Comparison of ENCODE assay signal across 30 mouse cellular contexts in the genomic region with DNA sequence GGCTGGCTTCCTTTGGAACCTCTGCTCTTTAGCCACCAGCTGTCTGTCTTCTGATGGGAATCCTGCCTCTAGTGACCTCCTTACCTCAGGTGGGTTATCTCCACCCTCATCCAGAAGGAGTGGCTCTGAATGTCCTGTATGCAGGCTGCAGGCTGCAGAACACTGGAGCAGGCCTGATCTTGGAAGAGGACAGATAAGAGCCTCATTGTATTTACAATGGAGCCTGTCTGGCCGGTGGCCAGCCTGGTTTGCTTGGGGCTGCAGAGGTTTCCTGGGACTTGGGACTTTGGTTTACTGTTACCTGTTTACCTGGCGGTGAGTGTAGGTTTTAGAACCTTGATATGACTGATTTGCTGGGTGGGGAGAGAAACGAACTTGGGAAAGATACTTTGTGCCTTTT. TPM values are rescaled to one million over a fixed set of nuclear protein-coding genes. Genes with fewer than 3 reads are reported as not detected.
DNase-seq lines count a peak whose midpoint lies in the region; ATAC-seq and TF ChIP-seq lines count a peak whose summit lies in the region.
"Had no signal": no experiment of that assay in that cellular context is flagged by ENCODE, and none has a peak within 500 bp of the region (broad histone marks: within the 10 kb centered on the region; RNA-seq: fewer than 3 reads in every experiment).

No protein-coding gene starts in this region.

- H3K27me3 ChIP-seq in intestine, postnatal 0 days (replicated peaks; ENCODE audit: control insufficient read depth, insufficient read depth, low read length), result no peaks in the 10 kb centered on the region
- H3K27me3 ChIP-seq in stomach, embryonic 15.5 days (replicated peaks), result no peaks in the 10 kb centered on the region
- H3K27me3 ChIP-seq: embryonic facial prominence, embryonic 15.5 days; heart, embryonic 15.5 days; lung, embryonic 15.5 days had no signal

- no peaks in the 10 kb centered on the region for H3K36me3 ChIP-seq in intestine, postnatal 0 days (ENCODE audit: control insufficient read depth, insufficient read depth)
- no peaks in the 10 kb centered on the region for H3K36me3 ChIP-seq in stomach, embryonic 15.5 days
- H3K36me3 ChIP-seq: embryonic facial prominence, embryonic 10.5 days; embryonic facial prominence, embryonic 15.5 days; forebrain, embryonic 12.5 days; heart, embryonic 10.5 days; heart, embryonic 15.5 days; hindbrain, embryonic 12.5 days; liver, embryonic 13.5 days; lung, embryonic 15.5 days; midbrain, embryonic 12.5 days had no signal

- DNase-seq in urinary bladder, postnatal 14 days (ENCODE audit: low spot score), result peak; percentile 64
- DNase-seq in urinary bladder, adult 2 months (ENCODE audit: low spot score), result no peak
- no peak for DNase-seq in lung, postnatal 36 days
- no peak for DNase-seq in adrenal gland, adult 2 months
- no peak for DNase-seq in cerebellum, postnatal 25 days
- DNase-seq: adrenal gland, adult 8-10 months; B cell, adult 2 months; cerebellum, adult 2 months; cerebellum, postnatal 14 days; gastrocnemius, postnatal 14 days; heart, postnatal 36 days; kidney, adult 18-20 months; layer of hippocampus, adult 9-11 months; liver, embryonic 13.5 days; lung, postnatal 4 days; thymus, postnatal 4 days had no signal

- no peak overlapping the region for H3K4me2 ChIP-seq in intestine, postnatal 0 days (replicated peaks; ENCODE audit: low read depth)
- H3K4me2 ChIP-seq in stomach, embryonic 15.5 days, result no peak overlapping the region
- H3K4me2 ChIP-seq: embryonic facial prominence, embryonic 15.5 days; forebrain, embryonic 12.5 days; heart, embryonic 15.5 days; hindbrain, embryonic 12.5 days; liver, embryonic 13.5 days; lung, embryonic 15.5 days; midbrain, embryonic 12.5 days had no signal

- TF ChIP-seq CTCF in intestine, postnatal 0 days (IDR thresholded peaks at IDR 0.05; ENCODE audit: low read depth), result no peak

- peak overlapping the region; percentile 65; the same call in 1 of the 2 replicates for H3K27ac ChIP-seq in intestine, postnatal 0 days (ENCODE audit: low read depth, low read length)
- H3K27ac ChIP-seq in stomach, embryonic 15.5 days, result peak overlapping the region; percentile 44; the same call in 1 of the 2 replicates
- H3K27ac ChIP-seq: embryonic facial prominence, embryonic 10.5 days; embryonic facial prominence, embryonic 15.5 days; forebrain, embryonic 12.5 days; heart, embryonic 10.5 days; heart, embryonic 15.5 days; hindbrain, embryonic 12.5 days; hindbrain, postnatal 0 days; kidney, postnatal 0 days; liver, embryonic 13.5 days; lung, embryonic 15.5 days; midbrain, embryonic 12.5 days had no signal

- no peak overlapping the region for H3K9ac ChIP-seq in intestine, postnatal 0 days (ENCODE audit: low read depth, low read length)
- H3K9ac ChIP-seq in stomach, embryonic 15.5 days, result no peak overlapping the region
- H3K9ac ChIP-seq: embryonic facial prominence, embryonic 15.5 days; forebrain, embryonic 12.5 days; heart, embryonic 15.5 days; hindbrain, embryonic 12.5 days; liver, embryonic 13.5 days; lung, embryonic 15.5 days; midbrain, embryonic 12.5 days had no signal

- H3K4me3 ChIP-seq in intestine, postnatal 0 days (ENCODE audit: low read depth, low read length), result no peak overlapping the region
- no peak overlapping the region for H3K4me3 ChIP-seq in stomach, embryonic 15.5 days (replicated peaks)
- H3K4me3 ChIP-seq: embryonic facial prominence, embryonic 10.5 days; embryonic facial prominence, embryonic 15.5 days; forebrain, embryonic 12.5 days; heart, embryonic 10.5 days; heart, embryonic 15.5 days; hindbrain, embryonic 12.5 days; liver, embryonic 13.5 days; lung, embryonic 15.5 days; megakaryocyte, embryonic 14.5 days; midbrain, embryonic 12.5 days had no signal

- ATAC-seq in intestine, postnatal 0 days, result peak; percentile 96
- peak; percentile 92 for ATAC-seq in stomach, embryonic 15.5 days (ENCODE audit: insufficient read depth, low FRiP score, low read depth)
- ATAC-seq: activated CD4-positive, CD25-positive, alpha-beta regulatory T cell, adult 4 months; hindbrain, postnatal 0 days had no signal

- H3K4me1 ChIP-seq in intestine, postnatal 0 days (replicated peaks; ENCODE audit: control insufficient read depth, insufficient read depth, low read length), result no peaks in the 10 kb centered on the region; the same call in 1 of the 2 replicates
- no peaks in the 10 kb centered on the region for H3K4me1 ChIP-seq in stomach, embryonic 15.5 days
- H3K4me1 ChIP-seq: embryonic facial prominence, embryonic 10.5 days; heart, embryonic 10.5 days; heart, embryonic 15.5 days; hindbrain, embryonic 12.5 days; liver, embryonic 13.5 days; lung, embryonic 15.5 days; midbrain, embryonic 12.5 days had no signal

- WGBS in intestine, postnatal 0 days, result 32% methylated on average over 3 of the region's 3 CpGs
- WGBS in stomach, embryonic 15.5 days, result 48% methylated on average over 3 of the region's 3 CpGs

- no peaks in the 10 kb centered on the region for H3K9me3 ChIP-seq in intestine, postnatal 0 days (ENCODE audit: control insufficient read depth)
- H3K9me3 ChIP-seq in stomach, embryonic 15.5 days, result no peaks in the 10 kb centered on the region
- H3K9me3 ChIP-seq: embryonic facial prominence, embryonic 10.5 days; embryonic facial prominence, embryonic 15.5 days; forebrain, embryonic 12.5 days; heart, embryonic 10.5 days; heart, embryonic 15.5 days; hindbrain, embryonic 12.5 days; liver, embryonic 13.5 days; lung, embryonic 15.5 days; megakaryocyte, embryonic 14.5 days; midbrain, embryonic 12.5 days had no signal

RNA-seq across cellular contexts. Expression of gene Slc30a4, which starts 5.6 kb away (rescaled TPM):
- 10.8 and 12.1 TPM in 2 replicates for polyA plus RNA-seq in urinary bladder, adult 2 months (2012; rRNA removed)
- polyA plus RNA-seq in intestine, postnatal 0 days (2015; fragmentation: Nextera tagmentation; extraction: Ambion mirVana), result 13.4 and 13.7 TPM in 2 replicates
- 9.3 and 9.6 TPM in 2 replicates for polyA plus RNA-seq in stomach, embryonic 15.5 days (2015; fragmentation: Nextera tagmentation; extraction: Ambion mirVana)
- 10 to 100 TPM; 27.3 to 30.7 TPM for total RNA-seq in adrenal gland, adult 2 months (2021)
- polyA plus RNA-seq in adrenal gland, adult 2 months (2012; rRNA removed), result 3.8 and 5.0 TPM in 2 replicates

RNA-seq across cellular contexts. Expression of gene Bloc1s6, which starts 30.2 kb away (rescaled TPM):
- polyA plus RNA-seq in urinary bladder, adult 2 months (2012; rRNA removed), result 36.0 and 38.2 TPM in 2 replicates
- polyA plus RNA-seq in intestine, postnatal 0 days (2015; fragmentation: Nextera tagmentation; extraction: Ambion mirVana), result 34.6 and 38.3 TPM in 2 replicates
- polyA plus RNA-seq in stomach, embryonic 15.5 days (2015; fragmentation: Nextera tagmentation; extraction: Ambion mirVana), result 43.4 and 50.0 TPM in 2 replicates
- total RNA-seq in adrenal gland, adult 2 months (2021), result 10 to 100 TPM; 24.8 to 35.7 TPM
- 39.1 and 42.4 TPM in 2 replicates for polyA plus RNA-seq in adrenal gland, adult 2 months (2012; rRNA removed)

RNA-seq across cellular contexts. Expression of gene Sqor, which starts 57.0 kb away (rescaled TPM):
- polyA plus RNA-seq in urinary bladder, adult 2 months (2012; rRNA removed), result 87.2 and 91.2 TPM in 2 replicates
- 58.3 and 62.2 TPM in 2 replicates for polyA plus RNA-seq in intestine, postnatal 0 days (2015; fragmentation: Nextera tagmentation; extraction: Ambion mirVana)
- polyA plus RNA-seq in stomach, embryonic 15.5 days (2015; fragmentation: Nextera tagmentation; extraction: Ambion mirVana), result 30.0 TPM in 2 replicates
- total RNA-seq in adrenal gland, adult 2 months (2021), result 10 to 100 TPM; 80.0 to 89.7 TPM
- 48.4 and 55.7 TPM in 2 replicates for polyA plus RNA-seq in adrenal gland, adult 2 months (2012; rRNA removed)
